Mouse (Mus musculus) ES-Bruce4 (cell line): ENCODE measurements around the gene Mxd4.

Experiments
- CTCF ChIP-seq: IDR thresholded peaks from one replicate; pipeline ENCODE4 v1.8.1; 2011; ENCODE audit warnings: low read depth, low read length
- EP300 ChIP-seq: IDR thresholded peaks from 2 replicates; pipeline ENCODE4 v1.6.1; 2011; ENCODE audit warnings: low read depth, low read length; ENCODE audit not compliant: insufficient read depth
- POLR2A ChIP-seq: IDR thresholded peaks from one replicate; pipeline ENCODE4 v1.8.1; 2011; ENCODE audit warnings: low read length; ENCODE audit not compliant: insufficient read depth

- TF ChIP-seq CTCF (no peak), EP300 (no peak), POLR2A (no peak)
Measured at GRCm38 (mm10) chr5:34132731-34133130, 54.8 kb downstream of the Mxd4 start.
